Mouse (Mus musculus) CD4-positive naive resting alpha-beta T cell, adult 76 days (primary cell): Measurements from ENCODE around the gene Twsg1. TPM values are rescaled to one million over a fixed set of nuclear protein-coding genes. Genes with fewer than 3 reads are reported as not detected.

Experiments
- total RNA-seq: library from RNA; stranded (reverse); gene quantifications from one replicate; pipeline ENCODE4 v1.2.4, GENCODE M21; 2023

The Twsg1 gene
- 20.5 TPM for total RNA-seq

DNA sequence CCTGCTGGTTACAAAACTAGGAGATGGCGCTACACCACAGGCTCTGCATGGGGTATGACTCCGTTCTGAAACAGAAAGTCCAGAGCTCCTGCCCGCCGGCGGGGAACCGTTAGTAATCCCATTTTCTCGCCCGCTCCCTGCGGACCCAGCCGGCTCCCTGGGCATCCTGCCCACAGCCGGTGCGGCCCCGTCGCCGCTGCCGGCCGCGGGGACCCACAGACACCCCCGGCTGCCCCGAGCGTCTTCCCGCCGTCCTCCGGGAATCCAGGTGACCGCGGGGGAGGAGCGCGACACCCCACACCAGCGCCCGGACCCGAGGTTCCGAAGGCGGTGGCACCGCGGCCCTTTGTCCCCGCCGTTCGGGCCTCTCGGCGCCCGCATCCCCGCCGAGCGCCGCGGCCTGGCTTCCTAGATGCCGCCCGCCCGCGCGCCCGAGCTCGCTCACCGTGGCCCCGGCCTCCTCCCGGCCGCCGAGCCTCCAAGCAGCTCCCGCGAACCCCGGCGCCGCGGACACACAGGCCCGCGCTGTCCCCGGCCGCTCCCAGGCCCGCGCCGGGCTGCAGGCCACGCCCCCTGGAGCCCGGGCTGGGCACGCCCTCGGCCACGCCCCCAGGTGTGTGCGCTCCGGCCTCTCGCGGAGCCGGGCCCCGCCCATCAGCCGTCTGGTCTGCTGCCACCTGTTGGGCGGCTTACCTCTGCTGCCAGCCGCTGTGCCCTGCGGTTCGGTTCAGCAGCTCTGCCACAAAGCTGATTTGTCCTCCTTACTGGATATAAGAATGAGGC lies at the start of gene Twsg1:
TSS of gene Twsg1 (minus strand) at position 605 of the 783 bp plus-strand sequence.

DNA sequence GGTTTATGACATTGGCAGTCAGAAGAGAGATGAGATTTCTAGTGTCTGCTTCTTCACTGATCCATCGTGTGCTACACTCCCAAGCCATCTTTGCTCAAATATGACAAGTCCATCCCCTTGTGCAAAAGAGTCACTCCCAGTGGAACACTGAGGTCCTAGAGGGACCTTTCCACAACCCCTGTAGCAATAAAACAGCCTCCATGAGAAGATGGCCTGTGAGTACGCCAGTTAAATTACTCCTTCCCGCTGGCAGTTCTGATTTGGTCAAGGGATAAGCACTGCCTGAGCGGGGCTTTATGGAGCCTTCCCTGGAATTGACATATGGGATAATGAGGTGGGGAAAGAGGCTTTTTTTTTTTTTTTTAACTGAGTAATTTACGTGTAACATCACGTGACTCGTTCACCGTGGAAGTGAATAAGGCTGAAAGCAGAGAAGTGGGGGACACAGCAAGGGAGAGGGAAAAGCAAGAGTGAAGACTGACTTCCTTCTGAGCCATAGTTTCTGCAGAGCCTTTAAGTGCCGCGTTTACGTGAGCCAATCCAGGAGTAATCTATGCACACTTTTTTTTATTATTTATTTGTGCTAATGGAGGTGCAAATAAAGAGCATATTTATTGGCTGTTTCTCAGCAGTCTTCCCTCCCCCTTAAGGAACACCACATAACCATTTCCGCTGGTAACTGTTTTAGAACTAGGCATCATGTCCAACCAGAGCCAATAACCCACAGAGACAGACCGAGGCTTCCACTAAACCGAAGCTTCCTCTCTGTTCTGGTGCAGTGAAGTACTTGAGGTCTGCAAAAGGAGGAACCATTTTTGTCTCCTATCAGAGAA lies 65.1 kb downstream of the Twsg1 start, which contains the start of gene Ralbp1:
TSS of gene Ralbp1 (minus strand) at position 102 of the 833 bp plus-strand sequence.

Other genes with a start within 250 kb of the Twsg1 start
- 2.9 TPM for gene Rab31, start 178.5 kb downstream of the Twsg1 start, total RNA-seq
- gene Ppp4r1, start 168.7 kb downstream of the Twsg1 start, total RNA-seq: 54.5 TPM
- gene Ralbp1, start 65.4 kb downstream of the Twsg1 start, total RNA-seq: 29.7 TPM
- gene Ankrd12, start 125.9 kb upstream of the Twsg1 start, total RNA-seq: 82.7 TPM
- 48.9 TPM for gene Ndufv2, start 150.3 kb upstream of the Twsg1 start, total RNA-seq
- 49.8 TPM for gene Washc1, start 160.3 kb upstream of the Twsg1 start, total RNA-seq
- 25.7 TPM for gene Ddx11, start 172.3 kb upstream of the Twsg1 start, total RNA-seq